Comparison of ENCODE assay signal across 8 mouse cellular contexts in the genomic region with DNA sequence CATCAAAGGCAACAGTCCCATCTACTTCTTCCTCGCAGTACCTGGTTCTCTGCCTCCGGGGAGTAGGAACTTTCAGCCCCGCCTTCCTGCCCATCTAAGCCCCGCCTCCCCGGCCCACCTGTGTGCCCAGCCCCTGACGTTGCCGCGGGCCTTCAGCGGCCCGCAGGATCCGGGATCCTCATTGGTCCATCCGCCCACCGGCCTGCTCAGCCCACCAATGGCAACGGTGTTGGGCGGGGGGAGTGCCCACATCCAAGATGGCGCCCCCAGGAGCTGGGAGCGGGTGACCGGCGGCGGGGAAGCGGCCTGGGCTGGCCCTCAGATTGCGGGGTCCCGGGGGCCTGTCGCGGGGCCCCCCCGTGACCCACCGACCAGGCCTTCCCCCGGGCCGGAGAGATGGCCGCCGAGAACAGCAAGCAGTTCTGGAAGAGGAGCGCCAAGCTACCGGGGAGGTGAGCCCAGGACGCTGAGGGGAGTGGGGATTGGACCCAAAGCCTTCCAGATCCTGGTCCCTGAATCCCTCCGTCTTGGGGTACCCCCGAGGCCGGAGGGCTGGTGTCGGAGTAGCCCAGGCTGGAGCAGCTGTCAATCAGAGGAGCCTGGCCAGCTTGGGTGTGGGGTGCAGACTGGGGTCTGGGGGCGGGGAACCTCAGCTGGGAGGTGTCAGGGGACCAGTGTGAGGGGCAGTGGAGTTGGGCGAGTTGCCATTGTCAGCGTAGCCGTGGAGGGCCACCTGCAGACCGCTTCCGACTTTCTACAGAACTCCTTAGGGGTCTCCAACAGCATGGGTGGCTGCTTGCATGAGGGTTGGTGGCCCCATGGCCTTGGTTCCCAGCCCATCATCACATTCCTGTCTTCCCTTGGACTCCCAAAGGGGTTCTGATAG. TPM values are rescaled to one million over a fixed set of nuclear protein-coding genes. Genes with fewer than 3 reads are reported as not detected.
DNase-seq lines count a peak whose midpoint lies in the region; ATAC-seq and TF ChIP-seq lines count a peak whose summit lies in the region.

A gene (minus strand): TSS at position 96 of the 886 bp plus-strand sequence.
A gene (plus strand): TSS at position 243 of the 886 bp plus-strand sequence.

- H3K27ac ChIP-seq in forebrain, postnatal 0 days (ENCODE audit: low read depth, low read length): no peak within 1 kb of the TSS
- H3K27ac ChIP-seq in lung, embryonic 16.5 days (ENCODE audit: low read length): no peak within 1 kb of the TSS; the same call in 1 of the 2 replicates

- peak within 1 kb of the TSS; percentile 92 for H3K4me3 ChIP-seq in G1E (ENCODE audit: low read depth, low read length)
- H3K4me3 ChIP-seq in forebrain, postnatal 0 days (ENCODE audit: low read depth, low read length): peak within 1 kb of the TSS; percentile 85
- H3K4me3 ChIP-seq in lung, embryonic 16.5 days (ENCODE audit: low read length): peak within 1 kb of the TSS; percentile 79

- H3K36me3 ChIP-seq in G1E (replicated peaks): peaks cover 20% of the 10 kb centered on the region
- no peaks in the 10 kb centered on the region for H3K36me3 ChIP-seq in forebrain, postnatal 0 days (ENCODE audit: insufficient read depth)
- no peaks in the 10 kb centered on the region for H3K36me3 ChIP-seq in lung, embryonic 16.5 days (ENCODE audit: control insufficient read depth, insufficient read depth, low read length)

- peaks cover 29% of the 10 kb centered on the region for H3K4me1 ChIP-seq in G1E (ENCODE audit: insufficient read depth, low read depth, low read length)
- peaks cover 13% of the 10 kb centered on the region for H3K4me1 ChIP-seq in forebrain, postnatal 0 days (ENCODE audit: insufficient read depth)
- H3K4me1 ChIP-seq in lung, embryonic 16.5 days (replicated peaks; ENCODE audit: control insufficient read depth, insufficient read depth, low read length): peaks cover 22% of the 10 kb centered on the region

- TF ChIP-seq CTCF in G1E (IDR thresholded peaks at IDR 0.05; ENCODE audit: low read depth, low read length): no peak
- TF ChIP-seq CTCF in forebrain, postnatal 0 days (IDR thresholded peaks at IDR 0.05; ENCODE audit: low read depth): no peak

- 0 out of 2 replicates have a peak, but pooled peaks cover 4% of the 10 kb centered on the region for H3K9me3 ChIP-seq in G1E (replicated peaks)
- no peaks in the 10 kb centered on the region for H3K9me3 ChIP-seq in forebrain, postnatal 0 days (ENCODE audit: low read length)
- no peaks in the 10 kb centered on the region for H3K9me3 ChIP-seq in lung, embryonic 16.5 days (ENCODE audit: control insufficient read depth, low read length)

- H3K4me2 ChIP-seq in forebrain, postnatal 0 days (ENCODE audit: low read depth): peak within 1 kb of the TSS; percentile 96
- H3K4me2 ChIP-seq in lung, embryonic 16.5 days (ENCODE audit: low read depth, low read length): peak within 1 kb of the TSS; percentile 85

- WGBS in forebrain, postnatal 0 days: 2% methylated on average over 41 of the region's 44 CpGs
- under 1% methylated on average over 44 of the region's 44 CpGs for WGBS in lung, embryonic 16.5 days

- peaks cover 8% of the 10 kb centered on the region; the same call in 1 of the 2 replicates for H3K27me3 ChIP-seq in G1E (ENCODE audit: insufficient read depth, low read length)
- no peaks in the 10 kb centered on the region for H3K27me3 ChIP-seq in forebrain, postnatal 0 days (ENCODE audit: insufficient read depth, low read length)
- H3K27me3 ChIP-seq in lung, embryonic 16.5 days (ENCODE audit: control insufficient read depth, insufficient read depth, low read depth, low read length): no peaks in the 10 kb centered on the region

- peak; percentile 98 for ATAC-seq in G1E (ENCODE audit: extremely low read depth, insufficient number of reproducible peaks, low FRiP score, poor library complexity, severe bottlenecking)
- peak; percentile 100 for ATAC-seq in forebrain, postnatal 0 days
- ATAC-seq in hematopoietic stem cell, adult 5-6 weeks (replicated peaks in 1 of 2; ENCODE audit: insufficient read depth in 1 of 2, low FRiP score in 2 of 2, low TSS enrichment in 1 of 2, low read depth in 1 of 2, poor library complexity in 2 of 2, severe bottlenecking in 2 of 2): peak; percentile 96 to 100
- peak; percentile 100 for ATAC-seq in lung, embryonic 16.5 days (ENCODE audit: low read depth)

- peak within 1 kb of the TSS; percentile 91 for H3K9ac ChIP-seq in forebrain, postnatal 0 days
- peak within 1 kb of the TSS; percentile 93 for H3K9ac ChIP-seq in lung, embryonic 16.5 days (ENCODE audit: low read length)

- DNase-seq in G1E (ENCODE audit: low spot score): peak; percentile 100
- peak; percentile 97 to 99 for DNase-seq in cerebellum, adult 18-20 months
- DNase-seq in forebrain, postnatal 0 days: peak; percentile 93
- DNase-seq in layer of hippocampus, adult 9-10 months (ENCODE audit: low spot score): peak; percentile 81
- DNase-seq in ovary, postnatal 10 days (ENCODE audit: low spot score): peak; percentile 76
- DNase-seq in thymus, postnatal 10 days (ENCODE audit: low spot score in 2 of 2): peak; percentile 96

RNA-seq across cellular contexts. Expression of the first gene that starts in this region (rescaled TPM):
- total RNA-seq in G1E (2014; fragmentation: Nextera tagmentation) (not detected in 2 replicates), G1E (2017) (0.11 TPM in 1 of 2 replicates, not detected in the other)
- polyA plus RNA-seq in G1E (2012): not detected in 2 replicates
- total RNA-seq in forebrain, postnatal 0 days (2014; rRNA removed): not detected in 2 replicates
- not detected in 2 replicates for polyA plus RNA-seq in forebrain, postnatal 0 days (2015; fragmentation: Nextera tagmentation; extraction: Ambion mirVana)
- 0.31 TPM in 1 of 2 replicates, not detected in the other for total RNA-seq in hematopoietic stem cell, adult 5-6 weeks (2017)
- not detected in 2 replicates for polyA plus RNA-seq in lung, embryonic 16.5 days (2015; fragmentation: Nextera tagmentation; extraction: Ambion mirVana)

RNA-seq across cellular contexts. Expression of the second gene that starts in this region (rescaled TPM):
- total RNA-seq in G1E (2014; fragmentation: Nextera tagmentation): 26.7 and 30.2 TPM in 2 replicates
- 5.3 and 6.0 TPM in 2 replicates for total RNA-seq in G1E (2017)
- 24.9 and 26.2 TPM in 2 replicates for polyA plus RNA-seq in G1E (2012)
- 35.5 and 38.8 TPM in 2 replicates for total RNA-seq in forebrain, postnatal 0 days (2014; rRNA removed)
- 22.4 and 29.3 TPM in 2 replicates for polyA plus RNA-seq in forebrain, postnatal 0 days (2015; fragmentation: Nextera tagmentation; extraction: Ambion mirVana)
- 5.8 and 7.8 TPM in 2 replicates for total RNA-seq in hematopoietic stem cell, adult 5-6 weeks (2017)
- 12.6 and 14.9 TPM in 2 replicates for polyA plus RNA-seq in lung, embryonic 16.5 days (2015; fragmentation: Nextera tagmentation; extraction: Ambion mirVana)
